Mouse (Mus musculus) forebrain, embryonic 13.5 days (tissue): ENCODE measurements around the gene Wasf1. TPM values are rescaled to one million over a fixed set of nuclear protein-coding genes. Genes with fewer than 3 reads are reported as not detected.
A peak's percentile ranks its signal among the peaks of the same experiment; 100 is the strongest.

Experiments
- ATAC-seq: fragments of 200-750 bp; cut with Nextera tagmentation; 2 replicates; pipeline ENCODE4 v1.8.0; 2017
- H3K27ac ChIP-seq: fragments of 300-500 bp; sonication (generic); 2 replicates; pipeline ENCODE4 v1.5.1; 2015; ENCODE audit warnings: inconsistent platforms, mild to moderate bottlenecking, moderate library complexity
- H3K27me3 ChIP-seq: fragments of 300-500 bp; sonication (generic); 2 replicates; pipeline ENCODE4 v1.6.1; 2015; ENCODE audit warnings: mild to moderate bottlenecking, inconsistent platforms
- H3K36me3 ChIP-seq: fragments of 300-500 bp; sonication (generic); 2 replicates; pipeline ENCODE4 v1.6.1; 2015; ENCODE audit warnings: mild to moderate bottlenecking, inconsistent platforms; ENCODE audit not compliant: poor library complexity, severe bottlenecking
- H3K4me1 ChIP-seq: fragments of 300-500 bp; sonication (generic); 2 replicates; pipeline ENCODE4 v1.6.1; 2015; ENCODE audit warnings: inconsistent platforms
- H3K4me2 ChIP-seq: fragments of 300-500 bp; sonication (generic); 2 replicates; pipeline ENCODE4 v1.6.1; 2015; ENCODE audit warnings: inconsistent platforms, mild to moderate bottlenecking, moderate library complexity
- H3K4me3 ChIP-seq: fragments of 300-500 bp; sonication (generic); 2 replicates; pipeline ENCODE4 v1.5.1; 2015; ENCODE audit warnings: mild to moderate bottlenecking, inconsistent platforms
- H3K9ac ChIP-seq: fragments of 300-500 bp; sonication (generic); 2 replicates; pipeline ENCODE4 v1.6.1; 2015; ENCODE audit warnings: mild to moderate bottlenecking, inconsistent platforms
- H3K9me3 ChIP-seq: fragments of 300-500 bp; sonication (generic); replicated peaks from 2 replicates; pipeline ENCODE4 v1.6.1; 2016; ENCODE audit warnings: inconsistent platforms
- WGBS: fragments of 180-500 bp; shearing (Covaris S2); methylation state at CpG from one replicate; pipeline ENCODE4 v1.1.7; 2015; 5-methylcytosine and 5-hydroxymethylcytosine counted together
- polyA plus RNA-seq: library from polyadenylated mRNA; unstranded; fragments of >200 nt; fragmentation: Nextera tagmentation; extraction: Ambion mirVana; gene quantifications from 2 replicates; pipeline ENCODE4 v1.2.1, GENCODE M21; 2015

The Wasf1 gene
- polyA plus RNA-seq, 1 experiment from 2014 or later = 61.5 TPM

DNA sequence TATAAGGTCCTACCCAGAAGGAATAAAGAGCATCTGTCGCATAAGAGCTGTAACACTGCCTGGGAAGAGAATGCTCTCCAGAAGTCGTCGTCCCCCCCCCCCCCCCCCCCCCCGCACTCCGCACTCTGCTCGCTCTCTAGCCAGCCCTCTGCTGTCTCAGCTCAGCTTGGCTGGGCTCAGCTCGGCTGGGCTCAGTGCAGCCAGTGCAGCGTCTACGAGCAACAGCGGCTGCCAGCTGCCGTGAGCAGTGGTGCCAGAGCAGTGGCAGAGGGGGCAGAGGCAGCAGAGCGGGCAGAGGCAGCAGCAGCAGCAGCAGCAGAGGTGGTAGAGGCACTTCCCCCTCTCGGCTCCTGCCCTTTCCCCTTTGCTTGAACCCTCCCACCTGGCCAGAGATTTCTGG is 102.1 kb downstream of the Wasf1 start:
- Histone ChIP-seq H3K27ac (no peak overlapping the region), H3K9ac (no peak overlapping the region), H3K27me3 (no peaks in the 10 kb centered on the region), H3K9me3 (no peaks in the 10 kb centered on the region), H3K4me1 (no peaks in the 10 kb centered on the region; the same call in 1 of the 2 replicates), H3K36me3 (no peaks in the 10 kb centered on the region), H3K4me3 (no peak overlapping the region), H3K4me2 (0 out of 2 replicates have a peak overlapping the region, but pooled peaks have one; percentile 10)
- 31% methylated on average over 7 of the region's 13 CpGs for WGBS
- peak; percentile 72; the same call in 1 of the 2 replicates for ATAC-seq

Other genes with a start within 250 kb of the Wasf1 start
- gene Mettl24, start 200.2 kb upstream of the Wasf1 start, polyA plus RNA-seq = 0.21 and 0.34 TPM in 2 replicates
- gene Cdc40, start 164 bp upstream of the Wasf1 start, polyA plus RNA-seq = 33.8 and 35.0 TPM in 2 replicates
- 0.23 and 0.25 TPM in 2 replicates for gene Gpr6, start 188.8 kb downstream of the Wasf1 start, polyA plus RNA-seq